Mouse (Mus musculus) hematopoietic stem cell, adult 5-6 weeks (primary cell): Measurements from ENCODE around the gene Rtn4rl2. TPM values are rescaled to one million over a fixed set of nuclear protein-coding genes. Genes with fewer than 3 reads are reported as not detected.

Experiments used
- ATAC-seq, 2 experiments: fragments of 125-278 bp in 1 of 2; replicated peaks in 1 of 2; 2 replicates each; pipeline ENCODE4 v1.8.0; 2016 to 2017; ENCODE audit warnings: inconsistent platforms in 2 of 2, mild to moderate bottlenecking in 2 of 2, moderate number of reproducible peaks in 2 of 2, low read depth in 1 of 2, moderate TSS enrichment in 1 of 2; ENCODE audit not compliant: low FRiP score in 2 of 2, poor library complexity in 2 of 2, severe bottlenecking in 2 of 2, insufficient read depth in 1 of 2, low TSS enrichment in 1 of 2
- total RNA-seq: library from RNA; stranded (forward); fragments of 172-1452, 232-1000 nt; gene quantifications from 2 replicates; pipeline ENCODE4 v1.2.3, GENCODE M21; 2017

Gene Rtn4rl2
- total RNA-seq, 1 experiment from 2014 or later, result not detected

GRCm38 (mm10) chr2:84861430-84861829 lies 25.1 kb downstream of the Rtn4rl2 start:
- ATAC-seq, result no peak

DNA sequence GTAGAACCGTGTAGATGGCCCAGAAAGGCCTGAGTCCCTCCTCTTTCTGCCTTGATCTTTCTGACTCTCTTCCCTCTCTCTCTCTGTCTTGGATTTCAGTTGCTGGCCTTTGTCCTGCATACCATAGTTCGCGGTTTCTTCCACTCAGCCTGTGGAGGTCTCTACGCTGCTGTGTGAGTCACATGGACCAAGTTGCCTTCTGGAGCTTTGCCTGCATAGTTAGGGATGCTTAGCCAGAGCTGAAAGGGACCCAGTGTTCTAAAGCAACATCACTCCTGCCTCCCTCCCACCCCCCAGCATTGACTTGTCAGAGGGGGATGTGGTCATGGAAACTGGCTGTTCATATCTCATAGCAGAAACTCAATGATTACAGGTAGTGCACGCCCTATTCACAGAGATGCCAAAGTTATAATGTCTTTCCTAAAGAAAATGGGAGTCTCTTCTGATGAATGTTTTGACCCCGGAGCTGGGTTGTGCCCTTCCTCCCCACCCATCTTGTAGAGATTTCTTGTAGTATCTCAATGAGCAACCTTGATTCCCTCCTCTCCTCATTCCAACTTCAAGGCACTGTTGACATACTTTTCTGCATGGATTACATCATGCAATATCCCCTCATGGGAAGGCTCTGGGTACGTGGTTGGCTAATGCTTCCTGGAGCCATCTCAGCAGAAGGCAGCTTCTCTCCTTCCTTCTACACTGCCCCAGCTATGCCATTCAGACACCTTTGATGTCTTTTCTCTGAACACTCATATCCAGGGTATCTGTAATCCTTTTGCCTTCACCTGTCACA lies 26.3 kb downstream of the Rtn4rl2 start:
- ATAC-seq, result no peak

DNA sequence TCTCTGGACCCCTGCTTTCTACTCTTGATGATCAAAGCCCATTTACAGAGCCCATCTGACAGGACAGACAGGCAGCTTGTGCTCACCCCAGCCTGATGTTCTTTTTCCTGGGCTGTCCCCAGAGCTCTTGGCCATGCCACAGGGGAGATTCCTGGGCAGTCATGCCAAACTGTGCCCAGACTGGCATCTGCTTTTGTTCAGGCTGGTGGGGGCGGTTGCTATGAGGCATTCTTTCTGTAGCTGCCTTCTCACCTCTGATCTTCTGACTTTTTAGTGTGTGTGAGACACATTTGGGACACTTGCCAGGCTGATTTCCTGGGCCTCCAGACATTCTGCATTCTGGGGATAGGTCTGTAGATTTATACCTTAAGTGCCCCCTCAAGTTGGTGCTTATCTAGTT lies 28.0 kb downstream of the Rtn4rl2 start:
- ATAC-seq, result no peak

DNA sequence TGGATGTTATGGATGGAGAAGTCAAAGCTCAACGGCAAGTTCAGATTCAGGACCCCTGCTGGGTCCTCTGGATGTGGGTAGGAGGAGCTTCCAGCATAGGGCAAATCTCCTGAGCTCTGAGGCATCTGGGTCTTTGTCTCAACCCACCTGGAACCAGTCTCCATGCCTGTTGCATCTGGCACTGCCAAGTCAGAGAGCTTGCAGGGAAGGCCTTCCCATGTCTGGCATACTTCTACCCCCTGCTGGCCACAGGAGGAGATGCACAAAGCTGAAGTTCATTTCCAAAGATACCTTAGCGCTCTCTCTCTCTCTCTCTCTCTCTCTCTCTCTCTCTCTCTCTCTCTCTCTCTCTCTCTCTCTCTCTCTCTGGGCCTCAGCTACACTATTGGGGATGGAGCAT lies 30.8 kb downstream of the Rtn4rl2 start:
- ATAC-seq, result peak; percentile 67 to 80

GRCm38 (mm10) chr2:84851130-84852040 lies 35.1 kb downstream of the Rtn4rl2 start:
- no peak for ATAC-seq

DNA sequence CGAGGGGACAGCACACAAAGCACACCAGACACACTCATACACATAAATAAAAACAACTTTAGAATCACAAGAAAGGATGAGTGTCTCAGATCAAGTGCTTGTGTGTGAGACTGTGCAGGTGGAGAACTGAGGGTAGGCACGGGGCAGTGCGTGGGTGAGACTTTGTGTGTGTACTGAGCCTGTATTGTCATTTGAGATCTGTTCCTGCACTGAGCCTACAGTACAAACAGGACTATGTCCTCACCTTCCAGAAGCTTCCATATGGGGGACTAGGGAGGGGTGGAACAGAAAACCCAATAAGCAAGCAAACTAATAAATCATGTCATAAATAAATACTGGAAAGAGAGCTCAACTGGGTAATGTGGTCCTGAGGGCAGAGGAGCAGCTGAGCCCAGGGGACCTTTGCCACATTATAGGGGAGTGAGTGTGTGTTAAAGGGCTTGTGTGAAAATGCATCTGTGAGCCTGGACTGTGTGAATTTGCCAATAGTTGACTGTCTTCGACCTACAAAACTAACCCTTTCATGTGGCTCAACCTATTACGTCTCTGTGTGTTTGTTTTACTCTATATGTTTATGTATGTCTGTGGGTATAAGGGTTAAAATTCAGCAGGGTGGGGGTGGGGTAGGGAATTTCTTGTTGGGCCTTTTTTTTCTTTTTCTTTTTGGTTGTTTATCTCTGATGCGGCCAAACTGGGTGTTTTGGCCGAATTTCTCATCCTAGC lies 35.9 kb downstream of the Rtn4rl2 start:
- no peak for ATAC-seq

DNA sequence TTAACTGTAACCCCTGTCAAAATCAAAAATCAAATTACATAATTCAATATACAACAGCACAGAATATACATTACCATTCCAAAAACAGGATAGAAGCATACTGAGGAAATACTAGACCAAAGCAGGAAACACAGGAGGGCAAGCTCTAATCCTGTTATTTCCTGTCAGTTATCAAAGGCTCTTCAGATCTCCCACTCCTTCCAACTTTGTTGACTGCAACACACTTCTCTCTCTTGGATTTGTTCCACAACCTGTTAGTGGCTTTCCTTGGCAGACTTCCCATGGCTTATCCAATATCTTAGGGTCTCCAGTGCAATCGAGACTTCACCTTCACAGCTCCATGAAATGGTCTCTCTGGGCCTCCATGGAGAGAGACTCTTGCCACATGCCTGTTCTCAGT lies 41.3 kb downstream of the Rtn4rl2 start:
- no peak for ATAC-seq

DNA sequence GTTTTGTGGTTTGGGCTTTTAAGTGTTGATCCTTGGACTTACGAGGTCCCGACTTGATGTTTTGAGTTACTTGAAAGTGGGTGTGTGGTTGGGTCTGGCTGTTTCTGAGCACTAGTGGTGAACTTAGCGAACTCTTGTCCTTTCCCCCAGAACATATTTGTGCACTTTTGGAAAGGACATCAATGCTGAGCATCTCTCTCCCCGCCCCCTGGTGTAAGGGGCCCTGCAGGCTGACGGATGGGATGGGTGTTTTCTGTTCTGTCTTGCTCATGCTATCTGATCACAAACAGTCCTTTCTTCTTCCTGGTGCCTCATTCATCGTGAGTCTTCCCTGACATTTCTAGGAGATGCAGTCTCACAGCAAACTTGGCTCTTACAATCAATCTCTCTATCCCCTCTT lies 42.9 kb downstream of the Rtn4rl2 start:
- no peak for ATAC-seq

- peak in 1 of 2 experiments; percentile 26; a peak in 1 of 4 replicates for ATAC-seq
Observed at GRCm38 (mm10) chr2:84841905-84842304, 44.6 kb downstream of the Rtn4rl2 start.

DNA sequence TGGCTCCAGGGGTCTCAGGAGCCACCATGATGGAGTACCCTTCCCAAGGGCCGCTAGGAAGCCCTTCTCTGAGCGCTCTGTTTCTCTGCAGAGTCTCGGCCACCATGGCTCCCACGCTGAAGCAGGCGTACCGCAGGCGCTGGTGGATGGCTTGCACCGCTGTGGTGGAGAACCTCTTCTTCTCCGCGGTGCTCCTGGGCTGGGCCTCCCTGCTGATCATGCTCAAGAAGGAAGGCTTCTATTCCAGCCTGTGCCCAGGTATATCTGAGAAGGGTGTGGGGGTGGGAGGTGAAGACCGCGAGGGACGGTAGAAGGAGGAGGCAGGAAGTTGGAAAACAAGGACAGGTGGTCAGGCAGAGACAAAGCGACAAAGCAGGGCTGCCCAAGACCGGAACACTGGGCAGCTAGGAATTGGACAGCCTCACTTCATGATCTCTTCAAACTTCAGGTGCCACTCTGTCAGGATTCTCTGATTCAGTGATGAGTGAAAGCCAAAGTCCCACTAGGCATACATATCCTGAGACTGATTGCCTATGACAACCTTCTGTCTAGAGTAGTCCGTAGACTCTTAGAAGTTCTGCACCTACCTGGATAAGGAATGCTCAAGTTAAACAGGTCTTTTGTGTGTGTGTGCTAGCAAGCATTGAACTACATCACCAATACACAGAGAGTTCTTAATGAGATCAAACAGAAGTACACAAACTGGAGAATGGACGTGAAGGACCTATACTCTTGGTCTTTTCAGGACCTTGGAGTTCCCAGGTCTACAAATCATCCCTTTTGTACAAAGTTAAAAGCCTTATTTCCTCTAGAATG lies 45.6 kb downstream of the Rtn4rl2 start:
- ATAC-seq, result peak; percentile 3 to 16; a peak in 1 of 4 replicates

- peak; percentile 59 to 75 for ATAC-seq
Observed at GRCm38 (mm10) chr2:84840016-84840747, 46.3 kb downstream of the Rtn4rl2 start.

DNA sequence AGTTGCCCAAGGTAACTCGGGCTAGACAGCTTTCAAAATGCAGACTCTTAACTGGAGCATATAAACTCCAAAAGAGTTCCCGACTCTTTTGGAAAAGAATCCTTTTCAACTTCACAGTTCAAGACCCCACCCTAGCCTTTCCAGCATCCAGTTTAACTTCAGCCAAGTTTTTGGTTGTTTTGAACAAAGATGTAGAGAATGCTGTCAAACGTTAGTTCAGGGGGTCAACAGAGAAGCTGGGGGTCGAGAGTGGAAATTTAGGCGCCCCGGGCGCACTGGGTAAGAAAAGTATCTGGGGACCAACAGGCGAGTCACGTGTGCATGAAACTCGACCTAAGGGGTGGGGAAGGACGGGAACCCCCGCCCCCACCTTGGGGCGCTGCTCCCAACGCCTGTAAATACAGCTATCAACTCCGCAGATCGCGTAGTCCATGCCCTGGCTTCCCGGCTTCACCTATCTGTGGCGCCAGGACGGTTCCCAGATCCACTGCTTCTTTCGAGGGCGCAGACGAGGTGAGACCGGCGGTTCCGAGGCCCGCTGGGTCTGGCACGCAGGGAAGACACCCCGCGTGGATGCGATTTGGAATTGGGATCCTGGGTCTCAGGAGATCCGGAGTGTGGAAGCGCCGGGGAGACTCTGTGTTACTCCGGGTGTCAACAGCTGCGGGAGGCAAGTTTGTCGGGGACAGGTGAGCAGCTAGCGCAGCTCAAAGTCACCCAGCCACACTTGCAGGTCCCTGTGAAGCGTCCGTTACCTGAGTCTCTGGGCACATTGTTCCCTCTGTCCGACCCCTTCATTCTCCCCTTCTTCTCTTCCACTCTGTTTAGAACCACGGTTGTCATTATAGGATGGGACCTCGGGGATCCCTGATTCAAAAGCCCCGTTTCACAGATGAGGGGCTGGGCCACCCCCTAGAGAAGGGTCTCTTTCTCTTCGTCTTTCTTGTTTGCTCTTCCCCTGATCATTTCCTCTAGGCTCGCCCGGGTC lies 47.2 kb downstream of the Rtn4rl2 start:
- no peak for ATAC-seq

GRCm38 (mm10) chr2:84838593-84838949 lies 47.9 kb downstream of the Rtn4rl2 start, which contains the start of gene Slc43a1:
TSS of gene Slc43a1 (plus strand) at chr2:84838850.
- ATAC-seq, result no peak

DNA sequence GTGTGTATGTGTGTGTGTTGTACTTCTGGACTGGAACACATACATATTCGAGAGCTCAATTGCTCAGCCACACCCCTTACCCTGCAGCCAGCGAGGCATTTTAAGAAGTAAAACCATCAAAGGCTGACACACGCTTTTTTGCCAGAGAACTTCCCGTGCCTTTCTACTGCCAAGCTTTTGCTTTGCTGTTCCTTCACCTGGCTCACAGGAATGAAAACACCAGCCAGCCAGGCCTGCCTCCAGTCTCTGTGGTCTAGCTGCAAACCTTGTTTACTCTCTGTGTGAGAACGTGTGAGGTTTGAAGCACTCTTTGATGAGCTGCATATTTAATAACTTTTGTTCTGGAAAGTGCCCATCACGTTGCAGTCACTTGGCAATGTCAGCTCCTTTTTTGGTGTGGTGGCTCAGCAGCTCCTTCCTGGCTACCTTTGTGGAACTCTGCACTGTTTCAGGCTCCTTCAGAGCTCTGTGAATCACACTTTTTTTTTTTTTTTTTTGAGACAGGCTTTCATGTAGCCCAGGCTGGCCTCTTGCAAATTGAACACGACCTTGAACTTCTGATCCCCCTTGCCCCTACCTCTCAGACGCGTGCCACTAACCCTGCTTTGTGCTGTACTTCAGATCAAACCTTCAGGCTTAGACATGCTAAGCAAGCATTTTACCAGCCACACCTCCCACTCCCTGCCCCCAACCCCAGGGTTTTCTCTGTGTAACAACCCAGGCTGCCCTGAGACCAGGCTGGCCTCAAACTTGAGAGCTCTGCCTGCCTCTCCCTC lies 48.5 kb downstream of the Rtn4rl2 start:
- no peak for ATAC-seq

DNA sequence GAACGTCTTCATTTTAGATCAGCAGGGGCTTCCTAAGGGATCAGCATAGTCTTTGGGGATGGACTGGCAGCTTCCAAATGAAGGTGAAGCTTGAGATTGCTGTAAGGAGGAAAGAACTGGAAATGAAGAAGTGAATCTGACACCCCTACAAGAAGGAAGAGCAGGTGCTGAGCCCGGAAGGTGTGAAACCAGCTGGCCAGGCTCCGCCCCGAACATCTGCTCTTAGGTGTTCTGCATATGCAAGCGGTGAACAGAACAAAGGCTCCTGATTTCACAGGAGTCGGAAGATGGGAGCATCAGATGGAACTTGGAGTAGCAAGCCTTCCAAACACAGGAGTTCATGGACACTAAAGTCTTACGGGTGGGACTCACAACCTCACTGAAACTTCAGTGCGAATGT lies 49.4 kb downstream of the Rtn4rl2 start:
- no peak for ATAC-seq
